Comparison of ENCODE assay signal across 20 mouse cellular contexts in genomic region chr16:91348264-91348565, GRCm38 (mm10). TPM values are rescaled to one million over a fixed set of nuclear protein-coding genes. Genes with fewer than 3 reads are reported as not detected.
DNase-seq lines count a peak whose midpoint lies in the region; ATAC-seq and TF ChIP-seq lines count a peak whose summit lies in the region.
"Had no signal": no experiment of that assay in that cellular context is flagged by ENCODE, and none has a peak within 500 bp of the region (broad histone marks: within the 10 kb centered on the region; RNA-seq: fewer than 3 reads in every experiment).

No protein-coding gene starts in this region.

- H3K27ac ChIP-seq in gastrocnemius, adult 2 months = peak overlapping the region; percentile 71
- H3K27ac ChIP-seq in midbrain, embryonic 13.5 days = 0 out of 2 replicates have a peak overlapping the region, but pooled peaks have one; percentile 19
- H3K27ac ChIP-seq in midbrain, postnatal 0 days (ENCODE audit: low read depth, low read length) = no peak overlapping the region
- no peak overlapping the region for H3K27ac ChIP-seq in hindbrain, embryonic 16.5 days (ENCODE audit: low read depth, low read length)
- no peak overlapping the region for H3K27ac ChIP-seq in neural tube, embryonic 15.5 days (replicated peaks)
- H3K27ac ChIP-seq: intestine, embryonic 15.5 days; neural tube, embryonic 12.5 days; stomach, postnatal 0 days had no signal

- no peak for ATAC-seq in midbrain, embryonic 13.5 days
- no peak for ATAC-seq in midbrain, postnatal 0 days (ENCODE audit: low FRiP score)
- no peak for ATAC-seq in hindbrain, embryonic 16.5 days
- no peak for ATAC-seq in neural tube, embryonic 15.5 days (ENCODE audit: low FRiP score)
- ATAC-seq: intestine, embryonic 15.5 days had no signal

- TF ChIP-seq CTCF in gastrocnemius, adult 2 months (IDR thresholded peaks at IDR 0.05) = no peak
- TF ChIP-seq CTCF in midbrain, postnatal 0 days (IDR thresholded peaks at IDR 0.05) = no peak

- DNase-seq in gastrocnemius, adult 2 months = no peak
- no peak for DNase-seq in gastrocnemius, adult 8-10 months (ENCODE audit: low spot score in 2 of 2)
- DNase-seq in midbrain, postnatal 0 days (ENCODE audit: low spot score) = no peak
- no peak for DNase-seq in heart, postnatal 10 days
- DNase-seq: gastrocnemius, postnatal 36 days; lung, postnatal 36 days had no signal

- no peak overlapping the region for H3K9ac ChIP-seq in midbrain, embryonic 13.5 days (replicated peaks)
- no peak overlapping the region for H3K9ac ChIP-seq in midbrain, postnatal 0 days (replicated peaks; ENCODE audit: low read length, poor library complexity, severe bottlenecking)
- H3K9ac ChIP-seq in hindbrain, embryonic 16.5 days (ENCODE audit: low read depth, low read length) = peak overlapping the region; percentile 9
- H3K9ac ChIP-seq in neural tube, embryonic 15.5 days (replicated peaks) = no peak overlapping the region
- H3K9ac ChIP-seq: intestine, embryonic 15.5 days; neural tube, embryonic 12.5 days had no signal

- H3K4me1 ChIP-seq in midbrain, embryonic 13.5 days (replicated peaks) = peaks cover 13% of the 10 kb centered on the region
- H3K4me1 ChIP-seq in midbrain, postnatal 0 days (ENCODE audit: insufficient read depth, low read length) = no peaks in the 10 kb centered on the region
- H3K4me1 ChIP-seq in hindbrain, embryonic 16.5 days (ENCODE audit: control insufficient read depth, insufficient read depth, low read depth, low read length) = no peaks in the 10 kb centered on the region
- H3K4me1 ChIP-seq in neural tube, embryonic 15.5 days = peaks cover 13% of the 10 kb centered on the region
- H3K4me1 ChIP-seq: intestine, embryonic 15.5 days; neural tube, embryonic 12.5 days had no signal

- H3K4me2 ChIP-seq in midbrain, embryonic 13.5 days (replicated peaks) = 0 out of 2 replicates have a peak overlapping the region, but pooled peaks have one; percentile 17
- H3K4me2 ChIP-seq in midbrain, postnatal 0 days (ENCODE audit: low read depth, low read length, poor library complexity, severe bottlenecking) = no peak overlapping the region
- peak overlapping the region; percentile 29 for H3K4me2 ChIP-seq in hindbrain, embryonic 16.5 days (ENCODE audit: low read length)
- peak overlapping the region; percentile 15; the same call in 1 of the 2 replicates for H3K4me2 ChIP-seq in neural tube, embryonic 15.5 days
- H3K4me2 ChIP-seq: heart, embryonic 11.5 days; intestine, embryonic 15.5 days; neural tube, embryonic 12.5 days had no signal

- 48% methylated on average over 14 of the region's 14 CpGs for WGBS in midbrain, embryonic 13.5 days
- 43% methylated on average over 14 of the region's 14 CpGs for WGBS in midbrain, postnatal 0 days
- WGBS in hindbrain, embryonic 16.5 days = 43% methylated on average over 14 of the region's 14 CpGs
- 45% methylated on average over 14 of the region's 14 CpGs for WGBS in neural tube, embryonic 15.5 days

- no peaks in the 10 kb centered on the region for H3K9me3 ChIP-seq in midbrain, embryonic 13.5 days
- no peaks in the 10 kb centered on the region for H3K9me3 ChIP-seq in midbrain, postnatal 0 days (ENCODE audit: low read length)
- no peaks in the 10 kb centered on the region for H3K9me3 ChIP-seq in hindbrain, embryonic 16.5 days (ENCODE audit: control insufficient read depth, low read length)
- H3K9me3 ChIP-seq in neural tube, embryonic 15.5 days (replicated peaks) = no peaks in the 10 kb centered on the region
- H3K9me3 ChIP-seq: intestine, embryonic 15.5 days; neural tube, embryonic 12.5 days had no signal

- no peaks in the 10 kb centered on the region for H3K36me3 ChIP-seq in midbrain, embryonic 13.5 days
- no peaks in the 10 kb centered on the region for H3K36me3 ChIP-seq in midbrain, postnatal 0 days (ENCODE audit: insufficient read depth, low read length)
- H3K36me3 ChIP-seq in hindbrain, embryonic 16.5 days (ENCODE audit: control insufficient read depth, insufficient read depth, low read length) = no peaks in the 10 kb centered on the region
- no peaks in the 10 kb centered on the region for H3K36me3 ChIP-seq in neural tube, embryonic 15.5 days
- H3K36me3 ChIP-seq: G1E; intestine, embryonic 15.5 days; neural tube, embryonic 12.5 days had no signal

- peaks cover 35% of the 10 kb centered on the region for H3K27me3 ChIP-seq in midbrain, embryonic 13.5 days
- H3K27me3 ChIP-seq in midbrain, postnatal 0 days (ENCODE audit: insufficient read depth, low read length) = no peaks in the 10 kb centered on the region; the same call in 1 of the 2 replicates
- peaks cover 19% of the 10 kb centered on the region for H3K27me3 ChIP-seq in hindbrain, embryonic 16.5 days (replicated peaks; ENCODE audit: control insufficient read depth, insufficient read depth, low read length)
- H3K27me3 ChIP-seq in neural tube, embryonic 15.5 days (replicated peaks) = peaks cover 56% of the 10 kb centered on the region

- intact Hi-C loops in gastrocnemius, adult 2 months (cut with DNase I) = no loop called here
- intact Hi-C loops in heart, postnatal 10 days (cut with DNase I) = loop anchor here (2.0 kb wide), 1 partner anchor 187 kb away; no protein-coding TSS in a partner anchor

- H3K4me3 ChIP-seq in gastrocnemius, adult 2 months = peak overlapping the region; percentile 63
- H3K4me3 ChIP-seq in midbrain, embryonic 13.5 days (replicated peaks) = no peak overlapping the region
- H3K4me3 ChIP-seq in midbrain, postnatal 0 days (ENCODE audit: low read depth, low read length) = no peak overlapping the region
- 0 out of 2 replicates have a peak overlapping the region, but pooled peaks have one; percentile 5 for H3K4me3 ChIP-seq in hindbrain, embryonic 16.5 days (ENCODE audit: low read length)
- H3K4me3 ChIP-seq in neural tube, embryonic 15.5 days (replicated peaks) = no peak overlapping the region
- H3K4me3 ChIP-seq: intestine, embryonic 15.5 days; neural tube, embryonic 12.5 days had no signal

RNA-seq across cellular contexts. Expression of gene Ifnar2, which starts 24.4 kb away (rescaled TPM):
- total RNA-seq in gastrocnemius, adult 2 months (2021) = 10 to 100 TPM in 1 of 2 experiments, 1 to 10 TPM in 1; 6.8 to 11.4 TPM
- 1 to 10 TPM; 2.6 to 5.1 (median 4.2) TPM for total RNA-seq in gastrocnemius, adult 8-10 months (2022)
- 28.3 and 31.6 TPM in 2 replicates for polyA plus RNA-seq in midbrain, embryonic 13.5 days (2015; fragmentation: Nextera tagmentation; extraction: Ambion mirVana)
- total RNA-seq in midbrain, postnatal 0 days (2014; rRNA removed) = 32.2 and 33.5 TPM in 2 replicates
- polyA plus RNA-seq in midbrain, postnatal 0 days (2015; fragmentation: Nextera tagmentation; extraction: Ambion mirVana) = 40.1 and 47.5 TPM in 2 replicates
- polyA plus RNA-seq in hindbrain, embryonic 16.5 days (2015; fragmentation: Nextera tagmentation; extraction: Ambion mirVana) = 40.6 and 41.7 TPM in 2 replicates
- polyA plus RNA-seq in neural tube, embryonic 15.5 days (2015; fragmentation: Nextera tagmentation; extraction: Ambion mirVana) = 42.3 and 45.8 TPM in 2 replicates
- 10 to 100 TPM; 39.1 to 42.0 TPM for total RNA-seq in heart, postnatal 10 days (2021)

RNA-seq across cellular contexts. Expression of gene Gm21970, which starts 43.3 kb away (rescaled TPM):
- under 1 TPM in 1 of 2 experiments, not detected in 1; 0.45 TPM for total RNA-seq in gastrocnemius, adult 2 months (2021)
- total RNA-seq in gastrocnemius, adult 8-10 months (2022) = 1 to 10 TPM in 1 of 4 experiments, not detected in 3; 1.3 TPM
- not detected in 2 replicates for polyA plus RNA-seq in midbrain, embryonic 13.5 days (2015; fragmentation: Nextera tagmentation; extraction: Ambion mirVana)
- total RNA-seq in midbrain, postnatal 0 days (2014; rRNA removed) = not detected in 2 replicates
- polyA plus RNA-seq in midbrain, postnatal 0 days (2015; fragmentation: Nextera tagmentation; extraction: Ambion mirVana) = not detected in 2 replicates
- polyA plus RNA-seq in hindbrain, embryonic 16.5 days (2015; fragmentation: Nextera tagmentation; extraction: Ambion mirVana) = not detected in 2 replicates
- polyA plus RNA-seq in neural tube, embryonic 15.5 days (2015; fragmentation: Nextera tagmentation; extraction: Ambion mirVana) = not detected in 2 replicates
- total RNA-seq in heart, postnatal 10 days (2021) = not detected
- total RNA-seq: adrenal gland, postnatal 36 days; gastrocnemius, postnatal 36 days; heart, postnatal 25 days; layer of hippocampus, adult 18-20 months had no signal
- polyA plus RNA-seq: G1E; heart, embryonic 11.5 days; intestine, embryonic 15.5 days; kidney, embryonic 14.5 days; limb, embryonic 14.5 days; liver, embryonic 16.5 days; neural tube, embryonic 12.5 days; stomach, postnatal 0 days had no signal

RNA-seq across cellular contexts. Expression of gene Il10rb, which starts 57.7 kb away (rescaled TPM):
- total RNA-seq in gastrocnemius, adult 2 months (2021) = 1 to 10 TPM; 6.2 to 7.9 TPM
- total RNA-seq in gastrocnemius, adult 8-10 months (2022) = 1 to 10 TPM; 4.4 to 6.4 (median 5.0) TPM
- 7.1 and 7.6 TPM in 2 replicates for polyA plus RNA-seq in midbrain, embryonic 13.5 days (2015; fragmentation: Nextera tagmentation; extraction: Ambion mirVana)
- total RNA-seq in midbrain, postnatal 0 days (2014; rRNA removed) = 5.5 and 7.5 TPM in 2 replicates
- polyA plus RNA-seq in midbrain, postnatal 0 days (2015; fragmentation: Nextera tagmentation; extraction: Ambion mirVana) = 10.5 and 12.8 TPM in 2 replicates
- 14.8 and 16.7 TPM in 2 replicates for polyA plus RNA-seq in hindbrain, embryonic 16.5 days (2015; fragmentation: Nextera tagmentation; extraction: Ambion mirVana)
- polyA plus RNA-seq in neural tube, embryonic 15.5 days (2015; fragmentation: Nextera tagmentation; extraction: Ambion mirVana) = 14.4 and 26.5 TPM in 2 replicates
- 100 to 1,000 TPM in 1 of 2 experiments, 10 to 100 TPM in 1; 82.7 to 101 TPM for total RNA-seq in heart, postnatal 10 days (2021)

Comparison
In these comparisons a context has a peak if more than half of its experiments do, and no peak if none do; other contexts are left out.
1. H3K27ac ChIP-seq: peak in gastrocnemius, adult 2 months (single experiment) and midbrain, embryonic 13.5 days (single experiment); none in midbrain, postnatal 0 days (single experiment), hindbrain, embryonic 16.5 days (single experiment) and neural tube, embryonic 15.5 days (single experiment).
2. H3K4me3 ChIP-seq: peak in gastrocnemius, adult 2 months (single experiment) and hindbrain, embryonic 16.5 days (single experiment); none in midbrain, embryonic 13.5 days (single experiment), midbrain, postnatal 0 days (single experiment) and neural tube, embryonic 15.5 days (single experiment).